Mouse (Mus musculus): ENCODE results near the gene Nupl1. TPM values are rescaled to one million over a fixed set of nuclear protein-coding genes. Genes with fewer than 3 reads are reported as not detected.

Gene Nupl1
- total and polyA plus RNA-seq, 3 experiments, result not detected

DNA sequence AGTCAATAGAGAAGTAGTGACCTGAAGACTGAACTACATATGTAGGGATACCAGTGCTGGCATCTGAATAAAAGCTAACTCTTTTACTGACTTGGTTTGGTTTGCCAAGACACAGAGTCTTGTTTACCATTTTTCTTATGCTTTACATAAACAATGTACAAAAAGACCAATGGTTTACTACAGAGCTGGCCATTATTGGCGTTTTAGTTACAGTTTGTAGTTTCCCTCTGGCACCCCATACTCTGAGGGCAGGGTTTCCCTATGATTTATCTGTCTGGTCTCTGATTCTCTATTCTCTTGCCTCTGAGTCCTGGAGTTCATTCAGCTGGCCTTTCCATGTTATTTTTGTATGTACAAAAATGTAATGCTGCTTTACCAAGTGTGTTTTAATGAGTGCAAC is 44.3 kb upstream of the Nupl1 start:
- DNase-seq (ENCODE audit: low read depth, low spot score), result no peak
- Histone ChIP-seq H3K36me3 (ENCODE audit: control insufficient read depth in 1 of 2, insufficient read depth in 2 of 2, low read length in 2 of 2) (peaks cover 7 to 18% of the 10 kb centered on the region in 2 experiments), H3K27ac (ENCODE audit: control insufficient read depth, low read depth, low read length) (no peak overlapping the region), H3K9ac (ENCODE audit: control insufficient read depth, low read depth, low read length, poor library complexity, severe bottlenecking) (no peak overlapping the region), H3K4me3 (ENCODE audit: control insufficient read depth in 1 of 2, insufficient read depth in 1 of 2, low read depth in 2 of 2, low read length in 2 of 2) (no peak overlapping the region), H3K9me3 (replicated peaks; ENCODE audit: insufficient read depth, low read length) (no peaks in the 10 kb centered on the region), H3K4me1 (ENCODE audit: control insufficient read depth in 1 of 2, insufficient read depth in 2 of 2, low read length in 2 of 2) (peaks cover 3% of the 10 kb centered on the region in 2 experiments; a peak in 3 of 4 replicates), H3K27me3 (ENCODE audit: control insufficient read depth in 1 of 2, insufficient read depth in 2 of 2, low read length in 2 of 2) (no peaks in the 10 kb centered on the region), H3K79me2 (ENCODE audit: control insufficient read depth, insufficient read depth, low read length, poor library complexity) (no peaks in the 10 kb centered on the region)
- TF ChIP-seq ZC3H11A (IDR thresholded peaks at IDR 0.05; ENCODE audit: low read depth, low read length) (no peak), USF2 (IDR thresholded peaks at IDR 0.05; ENCODE audit: borderline replicate concordance in 1 of 2, insufficient read depth in 1 of 2, low read depth in 1 of 2, low read length in 2 of 2) (no peak)

DNA sequence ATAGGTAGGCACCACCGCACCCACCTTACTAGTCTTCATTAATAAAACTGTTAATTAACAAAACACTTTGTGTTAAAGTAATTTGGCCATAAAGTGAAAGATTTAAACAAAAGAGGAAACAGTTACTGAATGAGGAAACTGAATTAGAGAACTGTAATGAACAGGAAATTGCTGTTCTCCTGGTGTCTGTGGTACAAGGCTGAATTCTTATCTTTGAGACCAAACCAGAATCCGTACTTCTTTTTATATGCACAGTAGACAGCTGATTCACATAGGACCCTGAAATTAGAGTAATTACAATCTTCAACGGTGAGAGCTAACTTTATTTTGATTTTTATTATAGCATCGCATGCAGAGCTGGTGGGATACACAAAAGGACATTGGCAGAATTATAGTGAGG is 39.1 kb upstream of the Nupl1 start:
- Histone ChIP-seq H3K9me3 (replicated peaks; ENCODE audit: insufficient read depth, low read length) (no peaks in the 10 kb centered on the region), H3K36me3 (ENCODE audit: control insufficient read depth in 1 of 2, insufficient read depth in 2 of 2, low read length in 2 of 2) (peaks cover 14 to 20% of the 10 kb centered on the region in 2 experiments; a peak in 3 of 4 replicates), H3K4me3 (ENCODE audit: control insufficient read depth in 1 of 2, insufficient read depth in 1 of 2, low read depth in 2 of 2, low read length in 2 of 2) (no peak overlapping the region), H3K4me1 (ENCODE audit: control insufficient read depth in 1 of 2, insufficient read depth in 2 of 2, low read length in 2 of 2) (peaks cover 6 to 11% of the 10 kb centered on the region in 2 experiments; a peak in 3 of 4 replicates), H3K79me2 (ENCODE audit: control insufficient read depth, insufficient read depth, low read length, poor library complexity) (no peaks in the 10 kb centered on the region), H3K27me3 (ENCODE audit: control insufficient read depth in 1 of 2, insufficient read depth in 2 of 2, low read length in 2 of 2) (no peaks in the 10 kb centered on the region), H3K9ac (ENCODE audit: control insufficient read depth, low read depth, low read length, poor library complexity, severe bottlenecking) (peak overlapping the region; percentile 34; the same call in 1 of the 2 replicates), H3K27ac (ENCODE audit: control insufficient read depth, low read depth, low read length) (peak overlapping the region; percentile 65)
- DNase-seq (ENCODE audit: low read depth, low spot score), result peak; percentile 79
- TF ChIP-seq TAL1 (IDR thresholded peaks at IDR 0.05; ENCODE audit: low read length) (peak; percentile 42; the same call in 1 of the 2 replicates), BHLHE40 (IDR thresholded peaks at IDR 0.05; ENCODE audit: borderline replicate concordance, low read depth, low read length) (no peak), SIN3A (IDR thresholded peaks at IDR 0.05; ENCODE audit: low read length) (peak; percentile 72), ETS1 (IDR thresholded peaks at IDR 0.05; ENCODE audit: low read depth, low read length) (peak; percentile 88), EP300 (IDR thresholded peaks at IDR 0.05; ENCODE audit: low read depth in 1 of 2, low read length in 2 of 2) (peak; percentile 81 to 95), TCF12 (IDR thresholded peaks at IDR 0.05; ENCODE audit: low read depth, low read length) (peak; percentile 55; the same call in 1 of the 2 replicates), RCOR1 (IDR thresholded peaks at IDR 0.05; ENCODE audit: low read depth, low read length) (peak; percentile 87), MYC (IDR thresholded peaks at IDR 0.05; ENCODE audit: low read depth, low read length) (no peak), GATA1 (IDR thresholded peaks at IDR 0.05; ENCODE audit: low read depth, low read length) (peak; percentile 82)

DNA sequence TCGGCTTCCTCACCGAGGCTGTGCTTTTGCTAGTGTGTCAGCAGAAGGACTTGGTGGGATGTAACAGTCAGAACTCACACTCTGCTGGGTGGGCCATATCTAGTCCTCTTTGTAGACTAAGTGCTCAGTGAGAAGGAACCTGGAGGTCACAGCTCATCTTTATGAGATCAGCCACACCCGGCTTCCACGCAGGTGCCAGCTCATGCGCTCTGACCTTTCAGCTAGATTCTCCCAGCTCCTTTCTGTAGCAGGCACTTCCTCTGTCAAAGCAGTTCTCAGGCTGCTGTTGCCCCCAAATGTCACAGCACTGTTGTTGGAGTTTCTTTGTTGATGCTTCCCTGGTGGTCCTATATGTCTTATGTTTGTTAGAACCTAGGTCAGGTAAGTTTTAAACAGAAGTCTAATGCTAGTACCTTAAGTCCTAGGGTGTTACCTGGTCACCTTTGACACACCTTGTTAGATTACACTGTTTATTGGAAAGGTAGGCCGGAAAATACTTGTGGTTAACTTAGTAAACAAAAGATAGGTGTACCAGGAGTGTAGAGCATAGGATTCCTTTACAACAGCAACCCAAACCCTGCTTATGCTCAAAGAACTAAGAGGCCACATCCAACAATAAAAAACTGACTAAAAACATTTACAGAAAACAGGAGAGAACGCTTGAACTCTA is 35.1 kb upstream of the Nupl1 start:
- peaks cover 8 to 20% of the 10 kb centered on the region in 2 experiments; a peak in 3 of 4 replicates for H3K36me3 ChIP-seq (ENCODE audit: control insufficient read depth in 1 of 2, insufficient read depth in 2 of 2, low read length in 2 of 2)
- DNase-seq (ENCODE audit: low read depth, low spot score), result peak; percentile 16
- TF ChIP-seq RCOR1 (IDR thresholded peaks at IDR 0.05; ENCODE audit: low read depth, low read length) (no peak), MYC (IDR thresholded peaks at IDR 0.05; ENCODE audit: low read depth, low read length) (no peak), ZMIZ1 (IDR thresholded peaks at IDR 0.05; ENCODE audit: low read depth, low read length) (no peak), ZNF384 (IDR thresholded peaks at IDR 0.05; ENCODE audit: low read depth, low read length) (no peak), ELF1 (IDR thresholded peaks at IDR 0.05; ENCODE audit: low read depth, low read length) (no peak), TBP (IDR thresholded peaks at IDR 0.05; ENCODE audit: low read depth, low read length) (no peak), ETS1 (IDR thresholded peaks at IDR 0.05; ENCODE audit: low read depth, low read length) (no peak), SMC3 (IDR thresholded peaks at IDR 0.05; ENCODE audit: low read depth, low read length) (no peak), NELFE (IDR thresholded peaks at IDR 0.05; ENCODE audit: low read depth, low read length) (no peak), TCF12 (IDR thresholded peaks at IDR 0.05; ENCODE audit: low read depth, low read length) (no peak), MEF2A (IDR thresholded peaks at IDR 0.05; ENCODE audit: extremely low read depth, insufficient replicate concordance, low read depth, low read length, poor library complexity, severe bottlenecking) (no peak), UBTF (IDR thresholded peaks at IDR 0.05; ENCODE audit: borderline replicate concordance, insufficient read depth, low read depth, low read length) (no peak), ZKSCAN1 (IDR thresholded peaks at IDR 0.05; ENCODE audit: low read depth, low read length) (no peak), MXI1 (IDR thresholded peaks at IDR 0.05; ENCODE audit: low read depth, low read length) (no peak), E2F4 (IDR thresholded peaks at IDR 0.05; ENCODE audit: borderline replicate concordance, low read depth, low read length) (no peak), MYB (IDR thresholded peaks at IDR 0.05; ENCODE audit: low read depth, low read length) (no peak)
- no peaks in the 10 kb centered on the region for H3K79me2 ChIP-seq (ENCODE audit: control insufficient read depth, insufficient read depth, low read length, poor library complexity)
- peaks cover 6 to 11% of the 10 kb centered on the region in 2 experiments; a peak in 3 of 4 replicates for H3K4me1 ChIP-seq (ENCODE audit: control insufficient read depth in 1 of 2, insufficient read depth in 2 of 2, low read length in 2 of 2)
- H3K4me3 ChIP-seq (ENCODE audit: control insufficient read depth in 1 of 2, insufficient read depth in 1 of 2, low read depth in 2 of 2, low read length in 2 of 2), result no peak overlapping the region
- no peak overlapping the region for H3K9ac ChIP-seq (ENCODE audit: control insufficient read depth, low read depth, low read length, poor library complexity, severe bottlenecking)
- no peaks in the 10 kb centered on the region for H3K27me3 ChIP-seq (ENCODE audit: control insufficient read depth in 1 of 2, insufficient read depth in 2 of 2, low read length in 2 of 2)
- H3K9me3 ChIP-seq (replicated peaks; ENCODE audit: insufficient read depth, low read length), result no peaks in the 10 kb centered on the region
- no peak overlapping the region for H3K27ac ChIP-seq (ENCODE audit: control insufficient read depth, low read depth, low read length)
